Mouse (Mus musculus) cerebellum, postnatal 4 days (tissue): ENCODE results near the gene Pcbp2.

Experiments
- DNase-seq, 2 experiments: peaks; one replicate each; pipeline ENCODE4 v3.0.0; 2022; ENCODE audit warnings: low spot score in 2 of 2, mixed read lengths in 1 of 2

Gene Pcbp2

GRCm38 (mm10) chr15:102463666-102464065, 6.7 kb upstream of the Pcbp2 start:
- DNase-seq: no peak

- DNase-seq: no peak
These were observed 1.5 kb upstream of the Pcbp2 start for GRCm38 (mm10) chr15:102468675-102469370.

- peak; percentile 68 to 91 for DNase-seq
These were observed 411 bp downstream of the Pcbp2 start for GRCm38 (mm10) chr15:102470605-102471294.

GRCm38 (mm10) chr15:102471295-102471645, 931 bp downstream of the Pcbp2 start:
- DNase-seq: no peak

- no peak for DNase-seq
These were observed 1.4 kb downstream of the Pcbp2 start for GRCm38 (mm10) chr15:102471727-102472126.

- no peak for DNase-seq
These were observed 2.9 kb downstream of the Pcbp2 start for GRCm38 (mm10) chr15:102473246-102473645.

- DNase-seq: no peak
These were observed 4.2 kb downstream of the Pcbp2 start for GRCm38 (mm10) chr15:102474520-102474919.

GRCm38 (mm10) chr15:102483136-102483535, 12.8 kb downstream of the Pcbp2 start:
- no peak for DNase-seq

- no peak for DNase-seq
These were observed 15.5 kb downstream of the Pcbp2 start for GRCm38 (mm10) chr15:102485853-102486252.

GRCm38 (mm10) chr15:102487664-102488063, 17.3 kb downstream of the Pcbp2 start:
- no peak for DNase-seq

GRCm38 (mm10) chr15:102498322-102498721, 28.0 kb downstream of the Pcbp2 start:
- DNase-seq: no peak

- DNase-seq: no peak
These were observed 29.0 kb downstream of the Pcbp2 start for GRCm38 (mm10) chr15:102499370-102499769.

- DNase-seq: no peak
These were observed 29.5 kb downstream of the Pcbp2 start for GRCm38 (mm10) chr15:102499851-102500250.

- no peak for DNase-seq
These were observed 30.1 kb downstream of the Pcbp2 start for GRCm38 (mm10) chr15:102500479-102500878.

GRCm38 (mm10) chr15:102501084-102501814, 30.9 kb downstream of the Pcbp2 start:
- no peak for DNase-seq

GRCm38 (mm10) chr15:102502254-102502840, 32.0 kb downstream of the Pcbp2 start:
- no peak for DNase-seq

GRCm38 (mm10) chr15:102503447-102503846, 33.1 kb downstream of the Pcbp2 start, which contains the start of gene Gm10337:
Gene Gm10337 (plus strand): TSS chr15:102503722.
- DNase-seq: no peak

- no peak for DNase-seq
These were observed 33.8 kb downstream of the Pcbp2 start for GRCm38 (mm10) chr15:102503924-102504782.

GRCm38 (mm10) chr15:102505073-102505769, 34.9 kb downstream of the Pcbp2 start:
- no peak for DNase-seq

- DNase-seq: no peak
These were observed 35.6 kb downstream of the Pcbp2 start for GRCm38 (mm10) chr15:102505770-102506463.
